Mouse (Mus musculus) forebrain, embryonic 14.5 days (tissue): Measurements from ENCODE around the gene Reep6. TPM values are rescaled to one million over a fixed set of nuclear protein-coding genes. Genes with fewer than 3 reads are reported as not detected.

ENCODE experiments used
- ATAC-seq: fragments of 200-750 bp; cut with Nextera tagmentation; 2 replicates; pipeline ENCODE4 v1.8.0; 2017; ENCODE audit warnings: mild to moderate bottlenecking, moderate library complexity
- DNase-seq: peaks from one replicate; pipeline ENCODE4 v3.0.0-alpha.2; 2015; ENCODE audit warnings: low spot score
- H3K27ac ChIP-seq: fragments of 300-500 bp; sonication (generic); 2 replicates; pipeline ENCODE4 v1.5.1; 2014; ENCODE audit warnings: low read depth, mild to moderate bottlenecking, control low read depth, low read length, moderate library complexity
- H3K27me3 ChIP-seq: fragments of 300-500 bp; sonication (generic); replicated peaks from 2 replicates; pipeline ENCODE4 v1.6.1; 2014; ENCODE audit warnings: low read length, control low read depth, mixed read lengths; ENCODE audit not compliant: control insufficient read depth, insufficient read depth
- H3K36me3 ChIP-seq: fragments of 300-500 bp; sonication (generic); 2 replicates; pipeline ENCODE4 v1.6.1; 2014; ENCODE audit warnings: low read length, control low read depth; ENCODE audit not compliant: control insufficient read depth, insufficient read depth
- H3K4me1 ChIP-seq: fragments of 300-500 bp; sonication (generic); 2 replicates; pipeline ENCODE4 v1.6.1; 2014; ENCODE audit warnings: antibody characterized with exemption, low read length, control low read depth; ENCODE audit not compliant: control insufficient read depth, insufficient read depth
- H3K4me2 ChIP-seq: fragments of 300-500 bp; sonication (generic); 2 replicates; pipeline ENCODE4 v1.6.1; 2014; ENCODE audit warnings: mild to moderate bottlenecking, control low read depth, low read length
- H3K4me3 ChIP-seq: fragments of 300-500 bp; sonication (generic); 2 replicates; pipeline ENCODE4 v1.5.1; 2014; ENCODE audit warnings: low read depth, low read length, control low read depth
- H3K9ac ChIP-seq: fragments of 300-500 bp; sonication (generic); 2 replicates; pipeline ENCODE4 v1.6.1; 2014; ENCODE audit warnings: mild to moderate bottlenecking, low read length, control low read depth, moderate library complexity
- H3K9me3 ChIP-seq: fragments of 300-500 bp; sonication (generic); replicated peaks from 2 replicates; pipeline ENCODE4 v1.6.1; 2016; ENCODE audit warnings: low read length, control low read depth, mixed read lengths; ENCODE audit not compliant: control insufficient read depth
- WGBS: fragments of 180-500 bp; shearing (Covaris S2); extraction: QIAGEN DNeasy Blood & Tissue Kit; methylation state at CpG from one replicate; pipeline ENCODE4 v1.1.7; 2014; 5-methylcytosine and 5-hydroxymethylcytosine counted together
- microRNA-seq: library from miRNA; unstranded; fragments of <30 nt; microRNA quantifications from one replicate; pipeline ENCODE4, GENCODE M21; 2016
- polyA plus RNA-seq: library from polyadenylated mRNA; unstranded; fragments of >200 nt; fragmentation: Nextera tagmentation; extraction: Ambion mirVana; gene quantifications from 2 replicates; pipeline ENCODE4 v1.2.1, GENCODE M21; 2014

Reep6 gene
- polyA plus RNA-seq, 1 experiment from 2014 or later = 2.3 TPM

GRCm38 (mm10) chr10:80377716-80378115, 48.0 kb downstream of the Reep6 start:
- Histone ChIP-seq H3K27ac (no peak overlapping the region), H3K27me3 (no peaks in the 10 kb centered on the region), H3K4me1 (no peaks in the 10 kb centered on the region), H3K9ac (no peak overlapping the region), H3K4me2 (no peak overlapping the region), H3K36me3 (peaks cover 38% of the 10 kb centered on the region), H3K4me3 (no peak overlapping the region), H3K9me3 (no peaks in the 10 kb centered on the region)
- DNase-seq = no peak
- WGBS = 53% methylated on average over 10 of the region's 10 CpGs
- ATAC-seq = no peak

DNA sequence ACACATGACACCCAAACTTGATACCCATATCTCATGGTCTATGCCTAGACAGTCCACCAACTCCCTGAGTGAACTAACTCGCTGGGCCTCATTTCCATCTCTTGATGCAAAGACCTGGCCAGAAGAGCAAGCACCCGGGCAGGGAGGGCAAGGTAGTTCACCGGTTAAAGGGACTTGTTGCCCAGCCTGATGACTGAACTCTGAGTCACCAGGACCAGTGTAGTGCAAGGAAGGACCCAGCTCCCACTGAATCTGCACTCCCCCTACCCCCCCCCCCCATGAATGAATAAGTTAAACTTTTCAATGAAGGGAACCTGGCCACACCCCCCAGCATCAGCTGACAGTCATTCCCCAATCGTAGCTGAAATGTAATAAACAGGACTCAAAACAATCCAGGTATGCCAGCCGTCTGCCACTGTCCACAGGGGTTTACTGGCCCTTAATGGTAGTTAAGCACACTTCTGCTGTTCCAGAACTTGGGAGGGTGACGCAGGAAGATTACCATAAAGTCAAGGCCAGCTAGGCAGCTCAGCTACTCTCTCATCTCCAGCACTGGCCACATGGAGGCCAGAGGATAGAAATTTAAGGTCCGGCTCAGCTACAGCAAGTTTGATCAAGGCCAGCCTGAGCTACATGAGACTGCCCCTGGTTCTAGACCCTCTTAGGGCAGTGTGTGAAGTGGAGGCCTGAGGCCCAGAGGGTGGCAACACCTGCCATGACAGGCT, 53.0 kb downstream of the Reep6 start:
- WGBS = 86% methylated on average over 7 of the region's 7 CpGs
- Histone ChIP-seq H3K4me1 (peaks cover 22% of the 10 kb centered on the region), H3K27ac (no peak overlapping the region), H3K4me3 (peak overlapping the region; percentile 97; the same call in 1 of the 2 replicates), H3K27me3 (no peaks in the 10 kb centered on the region), H3K4me2 (peak overlapping the region; percentile 98), H3K9me3 (no peaks in the 10 kb centered on the region), H3K9ac (peak overlapping the region; percentile 99; the same call in 1 of the 2 replicates), H3K36me3 (peaks cover 63% of the 10 kb centered on the region)
- ATAC-seq (no peak), DNase-seq (no peak)

DNA sequence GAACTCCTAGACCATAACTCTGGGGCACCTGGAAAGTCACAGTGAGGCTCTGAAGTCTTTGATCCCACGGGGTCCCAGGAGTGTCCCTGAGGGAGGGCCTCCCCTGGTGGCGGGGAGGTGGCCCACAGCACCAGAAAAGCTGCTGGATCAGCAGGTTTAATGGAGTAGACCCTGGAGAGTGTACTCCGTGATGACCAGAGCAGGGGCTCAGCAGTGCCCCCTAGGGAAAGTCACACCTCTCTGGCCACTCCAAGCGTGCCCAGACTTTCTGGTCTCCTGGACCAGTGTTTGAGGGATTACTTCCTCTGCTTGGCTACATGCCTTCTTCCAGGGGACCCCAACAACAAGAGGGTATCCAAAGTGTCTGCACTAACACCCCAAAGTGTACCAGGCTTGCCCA, 53.7 kb downstream of the Reep6 start:
- Histone ChIP-seq H3K36me3 (peaks cover 63% of the 10 kb centered on the region), H3K4me1 (peaks cover 28% of the 10 kb centered on the region), H3K27me3 (no peaks in the 10 kb centered on the region), H3K4me3 (peak overlapping the region; percentile 97), H3K4me2 (peak overlapping the region; percentile 98), H3K9ac (peak overlapping the region; percentile 99; the same call in 1 of the 2 replicates), H3K9me3 (no peaks in the 10 kb centered on the region), H3K27ac (no peak overlapping the region)
- 61% methylated on average over 4 of the region's 4 CpGs for WGBS
- DNase-seq (no peak), ATAC-seq (no peak)

DNA sequence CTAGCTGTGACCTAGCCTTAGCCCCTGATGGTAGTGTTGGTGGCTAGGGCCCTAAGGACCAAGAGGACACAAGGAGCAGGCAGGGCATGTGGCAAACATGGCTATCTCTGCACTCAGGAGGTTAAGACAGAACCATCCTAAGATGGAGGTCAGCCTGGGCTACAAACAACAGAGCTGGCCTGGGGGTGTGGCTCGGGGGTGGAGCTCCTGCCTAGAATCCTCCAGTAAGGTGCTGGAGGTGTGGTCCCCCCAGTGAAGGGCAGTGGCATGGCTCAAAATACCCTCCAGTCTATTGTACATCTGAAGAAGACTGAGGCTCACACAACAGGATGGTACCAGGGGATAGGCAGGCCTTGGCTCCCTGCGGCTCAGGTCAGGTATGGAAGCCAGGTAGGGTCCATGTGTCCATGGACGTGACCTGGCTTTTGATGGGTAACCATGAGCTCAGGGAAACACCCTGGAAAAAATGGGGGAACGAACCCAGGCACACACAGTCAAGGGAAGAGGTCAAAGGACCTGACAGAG, 54.4 kb downstream of the Reep6 start:
- ATAC-seq = no peak
- no peak for DNase-seq
- no peak overlapping the region for H3K27ac ChIP-seq
- H3K4me1 ChIP-seq = peaks cover 28% of the 10 kb centered on the region
- WGBS = 87% methylated on average over 4 of the region's 4 CpGs
- H3K36me3 ChIP-seq = peaks cover 59% of the 10 kb centered on the region
- H3K9ac ChIP-seq = peak overlapping the region; percentile 99
- H3K4me3 ChIP-seq = peak overlapping the region; percentile 97
- H3K27me3 ChIP-seq = no peaks in the 10 kb centered on the region
- peak overlapping the region; percentile 98 for H3K4me2 ChIP-seq
- H3K9me3 ChIP-seq = no peaks in the 10 kb centered on the region

DNA sequence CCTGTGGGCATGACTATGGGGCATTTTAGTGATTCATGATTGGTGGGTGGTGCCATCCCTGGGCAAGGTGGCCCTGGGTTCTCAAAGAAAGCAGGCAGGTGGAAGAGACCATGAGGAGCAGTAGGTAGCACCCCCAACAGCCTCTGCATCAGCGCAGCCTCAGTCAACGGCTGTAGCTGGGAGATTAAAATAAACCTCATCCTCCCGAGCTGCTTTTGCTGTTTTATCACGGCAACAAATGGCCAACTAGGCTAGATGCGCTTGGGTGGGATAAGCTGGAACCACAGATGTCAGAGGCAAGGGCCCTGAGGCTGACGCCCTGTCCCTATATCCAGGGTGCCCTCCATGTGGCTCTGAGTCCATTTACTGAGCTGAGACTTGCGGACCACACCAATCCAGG, 55.0 kb downstream of the Reep6 start:
- Histone ChIP-seq H3K27ac (peak overlapping the region; percentile 95), H3K4me1 (peaks cover 28% of the 10 kb centered on the region), H3K9me3 (no peaks in the 10 kb centered on the region), H3K9ac (peak overlapping the region; percentile 99), H3K36me3 (peaks cover 55% of the 10 kb centered on the region), H3K4me3 (peak overlapping the region; percentile 97), H3K4me2 (peak overlapping the region; percentile 98), H3K27me3 (no peaks in the 10 kb centered on the region)
- no peak for DNase-seq
- WGBS = 68% methylated on average over 7 of the region's 7 CpGs
- no peak for ATAC-seq

GRCm38 (mm10) chr10:80385310-80385709, 55.6 kb downstream of the Reep6 start:
- ATAC-seq (peak; percentile 22; the same call in 1 of the 2 replicates), DNase-seq (peak; percentile 57)
- Histone ChIP-seq H3K4me1 (peaks cover 28% of the 10 kb centered on the region), H3K9ac (peak overlapping the region; percentile 99), H3K27ac (peak overlapping the region; percentile 95), H3K4me3 (peak overlapping the region; percentile 97), H3K9me3 (no peaks in the 10 kb centered on the region), H3K4me2 (peak overlapping the region; percentile 98), H3K36me3 (peaks cover 55% of the 10 kb centered on the region), H3K27me3 (no peaks in the 10 kb centered on the region)
- under 1% methylated on average over 7 of the region's 7 CpGs for WGBS

Small RNAs within 50 kb of the gene (microRNA-seq; reads per million reads assigned to microRNA genes)
- not detected for gene Gm22721

Other genes with a start within 250 kb of the Reep6 start
- gene Sbno2, start 224.4 kb upstream of the Reep6 start, polyA plus RNA-seq = 8.1 and 11.1 TPM in 2 replicates
- 25.5 and 27.7 TPM in 2 replicates for gene Stk11, start 214.2 kb upstream of the Reep6 start, polyA plus RNA-seq
- 412 and 467 TPM in 2 replicates for gene Atp5d, start 191.3 kb upstream of the Reep6 start, polyA plus RNA-seq
- 41.0 and 42.4 TPM in 2 replicates for gene Cbarp, start 189.1 kb upstream of the Reep6 start, polyA plus RNA-seq
- 67.0 and 73.6 TPM in 2 replicates for gene Midn, start 181.7 kb upstream of the Reep6 start, polyA plus RNA-seq
- gene Cirbp, start 164.0 kb upstream of the Reep6 start, polyA plus RNA-seq = 239 and 266 TPM in 2 replicates
- 7.2 and 9.0 TPM in 2 replicates for gene 1600002K03Rik, start 157.0 kb upstream of the Reep6 start, polyA plus RNA-seq
- 14.5 and 20.6 TPM in 2 replicates for gene Efna2, start 150.5 kb upstream of the Reep6 start, polyA plus RNA-seq
- gene Mum1, start 103.5 kb upstream of the Reep6 start, polyA plus RNA-seq = 39.6 and 42.4 TPM in 2 replicates
- gene Ndufs7, start 80.8 kb upstream of the Reep6 start, polyA plus RNA-seq = 269 and 351 TPM in 2 replicates
- gene Gamt, start 68.9 kb upstream of the Reep6 start, polyA plus RNA-seq = 18.7 and 21.0 TPM in 2 replicates
- gene Dazap1, start 68.5 kb upstream of the Reep6 start, polyA plus RNA-seq = 44.5 and 46.0 TPM in 2 replicates
- 694 and 922 TPM in 2 replicates for gene Rps15, start 37.5 kb upstream of the Reep6 start, polyA plus RNA-seq
- gene Apc2, start 34.0 kb upstream of the Reep6 start, polyA plus RNA-seq = 154 and 213 TPM in 2 replicates
- 39.2 and 40.8 TPM in 2 replicates for gene 2310011J03Rik, start 9.4 kb upstream of the Reep6 start, polyA plus RNA-seq
- 1.6 and 2.4 TPM in 2 replicates for gene Pcsk4, start 455 bp upstream of the Reep6 start, polyA plus RNA-seq
- gene Adamtsl5, start 18.5 kb downstream of the Reep6 start, polyA plus RNA-seq = 0.48 and 0.52 TPM in 2 replicates
- gene Plk5, start 26.5 kb downstream of the Reep6 start, polyA plus RNA-seq = 1.2 and 1.9 TPM in 2 replicates
- 16.9 and 17.8 TPM in 2 replicates for gene Mex3d, start 57.7 kb downstream of the Reep6 start, polyA plus RNA-seq
- 216 and 221 TPM in 2 replicates for gene Mbd3, start 69.6 kb downstream of the Reep6 start, polyA plus RNA-seq
- gene Uqcr11, start 76.9 kb downstream of the Reep6 start, polyA plus RNA-seq = 628 and 893 TPM in 2 replicates
- 64.4 and 73.5 TPM in 2 replicates for gene Tcf3, start 103.7 kb downstream of the Reep6 start, polyA plus RNA-seq
- 0.28 and 0.34 TPM in 2 replicates for gene Onecut3, start 164.9 kb downstream of the Reep6 start, polyA plus RNA-seq
- gene Atp8b3, start 209.2 kb downstream of the Reep6 start, polyA plus RNA-seq = 0.30 and 0.33 TPM in 2 replicates
- gene Rexo1, start 231.6 kb downstream of the Reep6 start, polyA plus RNA-seq = 22.3 and 28.8 TPM in 2 replicates
- gene Klf16, start 247.4 kb downstream of the Reep6 start, polyA plus RNA-seq = 6.2 and 6.6 TPM in 2 replicates